Mouse (Mus musculus) E14TG2a.4 (cell line): ENCODE results near the gene Trpv6.
A peak's percentile ranks its signal among the peaks of the same experiment; 100 is the strongest.

Experiments used
- H3K27me3 ChIP-seq: 2 replicates; pipeline ENCODE4 v1.6.1; 2014; ENCODE audit warnings: low read length, control low read depth; ENCODE audit not compliant: insufficient read depth
- H3K36me3 ChIP-seq: 2 replicates; pipeline ENCODE4 v1.6.1; 2014; ENCODE audit warnings: low read length, control low read depth; ENCODE audit not compliant: insufficient read depth
- H3K4me1 ChIP-seq: replicated peaks from 2 replicates; pipeline ENCODE4 v1.6.1; 2014; ENCODE audit warnings: low read depth, low read length, control low read depth
- H3K4me3 ChIP-seq: replicated peaks from 2 replicates; pipeline ENCODE4 v1.5.1; 2014; ENCODE audit warnings: mild to moderate bottlenecking, low read length
- H3K9me3 ChIP-seq: 2 replicates; pipeline ENCODE4 v1.6.1; 2014; ENCODE audit warnings: low read length, control low read depth
- CTCF ChIP-seq: conservative IDR thresholded peaks from 2 replicates; pipeline ENCODE4 v1.5.1; 2014; ENCODE audit warnings: low read length
- NANOG ChIP-seq: IDR thresholded peaks from 2 replicates; pipeline ENCODE4 v1.6.1; 2014; ENCODE audit warnings: borderline replicate concordance, low read length, mixed read lengths
- POU5F1 ChIP-seq: IDR thresholded peaks from 2 replicates; pipeline ENCODE4 v1.6.1; 2014; ENCODE audit warnings: low read length, borderline replicate concordance

The Trpv6 gene

GRCm38 (mm10) chr6:41606214-41606613, 30.0 kb downstream of the Trpv6 start:
- H3K4me1 ChIP-seq, result peaks cover 14% of the 10 kb centered on the region
- no peaks in the 10 kb centered on the region for H3K36me3 ChIP-seq
- peak overlapping the region; percentile 89; the same call in 1 of the 2 replicates for H3K4me3 ChIP-seq
- H3K9me3 ChIP-seq, result no peaks in the 10 kb centered on the region
- TF ChIP-seq NANOG (no peak), POU5F1 (no peak), CTCF (no peak)
- H3K27me3 ChIP-seq, result peaks cover 28% of the 10 kb centered on the region

GRCm38 (mm10) chr6:41605794-41606104, 30.5 kb downstream of the Trpv6 start:
- peaks cover 14% of the 10 kb centered on the region for H3K4me1 ChIP-seq
- H3K9me3 ChIP-seq, result no peaks in the 10 kb centered on the region
- H3K27me3 ChIP-seq, result peaks cover 28% of the 10 kb centered on the region
- no peaks in the 10 kb centered on the region for H3K36me3 ChIP-seq
- TF ChIP-seq POU5F1 (no peak), CTCF (no peak), NANOG (no peak)
- peak overlapping the region; percentile 89 for H3K4me3 ChIP-seq

- peak within 1 kb of the TSS; percentile 89 for H3K4me3 ChIP-seq
- no peaks in the 10 kb centered on the region for H3K9me3 ChIP-seq
- H3K4me1 ChIP-seq, result peaks cover 14% of the 10 kb centered on the region
- H3K36me3 ChIP-seq, result no peaks in the 10 kb centered on the region
- TF ChIP-seq CTCF (no peak), POU5F1 (no peak), NANOG (no peak)
- H3K27me3 ChIP-seq, result peaks cover 28% of the 10 kb centered on the region
Observed at GRCm38 (mm10) chr6:41605061-41605793, 31.0 kb downstream of the Trpv6 start, which contains the start of gene Ephb6. TSS of gene Ephb6 (plus strand) at chr6:41605482.

GRCm38 (mm10) chr6:41604401-41605050, 31.7 kb downstream of the Trpv6 start:
- peak overlapping the region; percentile 89 for H3K4me3 ChIP-seq
- H3K4me1 ChIP-seq, result peaks cover 14% of the 10 kb centered on the region
- H3K9me3 ChIP-seq, result no peaks in the 10 kb centered on the region
- H3K36me3 ChIP-seq, result no peaks in the 10 kb centered on the region
- peaks cover 28% of the 10 kb centered on the region for H3K27me3 ChIP-seq
- TF ChIP-seq NANOG (no peak), CTCF (peak; percentile 30)

GRCm38 (mm10) chr6:41582189-41582588, 54.0 kb downstream of the Trpv6 start:
- H3K4me1 ChIP-seq, result no peaks in the 10 kb centered on the region
- TF ChIP-seq POU5F1 (no peak), CTCF (no peak), NANOG (no peak)
- H3K36me3 ChIP-seq, result no peaks in the 10 kb centered on the region
- H3K9me3 ChIP-seq, result peaks cover 7% of the 10 kb centered on the region
- no peaks in the 10 kb centered on the region for H3K27me3 ChIP-seq
- H3K4me3 ChIP-seq, result no peak overlapping the region

GRCm38 (mm10) chr6:41581295-41581694, 54.9 kb downstream of the Trpv6 start:
- no peaks in the 10 kb centered on the region for H3K27me3 ChIP-seq
- H3K4me1 ChIP-seq, result 0 out of 2 replicates have a peak, but pooled peaks cover under 1% of the 10 kb centered on the region
- TF ChIP-seq NANOG, result no peak
- no peak for TF ChIP-seq CTCF
- no peak for TF ChIP-seq POU5F1
- H3K36me3 ChIP-seq, result no peaks in the 10 kb centered on the region
- H3K9me3 ChIP-seq, result peaks cover 7% of the 10 kb centered on the region
- H3K4me3 ChIP-seq, result no peak overlapping the region

- Histone ChIP-seq H3K36me3 (no peaks in the 10 kb centered on the region), H3K9me3 (0 out of 2 replicates have a peak, but pooled peaks cover under 1% of the 10 kb centered on the region), H3K4me1 (peaks cover 8% of the 10 kb centered on the region; the same call in 1 of the 2 replicates), H3K4me3 (no peak overlapping the region), H3K27me3 (no peaks in the 10 kb centered on the region)
- no peak for TF ChIP-seq CTCF
- TF ChIP-seq POU5F1, result no peak
- no peak for TF ChIP-seq NANOG
Observed at GRCm38 (mm10) chr6:41577297-41577696, 58.9 kb downstream of the Trpv6 start.

GRCm38 (mm10) chr6:41576526-41577097, 59.6 kb downstream of the Trpv6 start:
- no peaks in the 10 kb centered on the region for H3K36me3 ChIP-seq
- no peaks in the 10 kb centered on the region for H3K27me3 ChIP-seq
- TF ChIP-seq CTCF (no peak), POU5F1 (no peak), NANOG (no peak)
- no peak overlapping the region for H3K4me3 ChIP-seq
- H3K4me1 ChIP-seq, result peaks cover 10% of the 10 kb centered on the region; the same call in 1 of the 2 replicates
- no peaks in the 10 kb centered on the region for H3K9me3 ChIP-seq
